Mouse (Mus musculus) T-helper 2 cell (primary cell): ENCODE data around the gene Palmd.

Experiments used
- in situ Hi-C: fragments of 300-600 bp; cut with MboI, MseI; formaldehyde crosslinking; loops from one replicate; pipeline ENCODE4 v1.15.1; 2025; ENCODE audit warnings: high pct_unique_total_duplicates

Palmd gene

GRCm38 (mm10) chr3:116892872-116893271 is 75.9 kb downstream of the Palmd start:
- in situ Hi-C loops = no loop called here

- in situ Hi-C loops = no loop called here
Measured at GRCm38 (mm10) chr3:116892206-116892563, 76.6 kb downstream of the Palmd start.

- in situ Hi-C loops = no loop called here
Measured at GRCm38 (mm10) chr3:116891436-116892205, 77.2 kb downstream of the Palmd start.

- in situ Hi-C loops = no loop called here
Measured at GRCm38 (mm10) chr3:116890576-116890975, 78.2 kb downstream of the Palmd start.

- in situ Hi-C loops = no loop called here
Measured at GRCm38 (mm10) chr3:116889358-116889757, 79.4 kb downstream of the Palmd start.

GRCm38 (mm10) chr3:116884941-116885340 is 83.8 kb downstream of the Palmd start:
- in situ Hi-C loops = no loop called here

- in situ Hi-C loops = no loop called here
Measured at GRCm38 (mm10) chr3:116882221-116882960, 86.4 kb downstream of the Palmd start.

GRCm38 (mm10) chr3:116870372-116870771 is 98.4 kb downstream of the Palmd start:
- in situ Hi-C loops = no loop called here
